Mouse (Mus musculus): ENCODE measurements around the gene Prex1. TPM values are rescaled to one million over a fixed set of nuclear protein-coding genes. Genes with fewer than 3 reads are reported as not detected.

Gene Prex1
- polyA plus RNA-seq, 1 experiment from 2014 or later = 31.9 TPM

GRCm38 (mm10) chr2:166635521-166635920 lies 78.1 kb downstream of the Prex1 start:
- ATAC-seq (ENCODE audit: insufficient read depth, low FRiP score, low TSS enrichment) = no peak
- H3K27me3 ChIP-seq (ENCODE audit: control insufficient read depth, insufficient read depth, low read length) = no peaks in the 10 kb centered on the region
- whole genome bisulfite sequencing = 90% methylated on average over 10 of the region's 10 CpGs
- no peak overlapping the region for H3K27ac ChIP-seq (ENCODE audit: low read depth, low read length)
- no peak for DNase-seq (ENCODE audit: low spot score)
- H3K4me3 ChIP-seq (ENCODE audit: low read depth, low read length) = no peak overlapping the region
- H3K9me3 ChIP-seq (ENCODE audit: control insufficient read depth, low read length) = no peaks in the 10 kb centered on the region
- no peak overlapping the region for H3K4me2 ChIP-seq (ENCODE audit: low read depth)
- H3K4me1 ChIP-seq (ENCODE audit: control insufficient read depth, insufficient read depth, low read length) = peaks cover 16% of the 10 kb centered on the region
- H3K36me3 ChIP-seq (ENCODE audit: control insufficient read depth, insufficient read depth, low read length) = no peaks in the 10 kb centered on the region; the same call in 1 of the 2 replicates
- H3K9ac ChIP-seq (ENCODE audit: low read length) = no peak overlapping the region

- no peaks in the 10 kb centered on the region; the same call in none of the 2 replicates for H3K36me3 ChIP-seq (ENCODE audit: control insufficient read depth, insufficient read depth, low read length)
- 91% methylated on average over 13 of the region's 13 CpGs for WGBS
- H3K4me3 ChIP-seq (ENCODE audit: low read depth, low read length) = no peak overlapping the region
- no peak for DNase-seq (ENCODE audit: low spot score)
- H3K9ac ChIP-seq (ENCODE audit: low read length) = no peak overlapping the region
- H3K4me2 ChIP-seq (ENCODE audit: low read depth) = no peak overlapping the region
- ATAC-seq (ENCODE audit: insufficient read depth, low FRiP score, low TSS enrichment) = no peak
- no peaks in the 10 kb centered on the region for H3K9me3 ChIP-seq (ENCODE audit: control insufficient read depth, low read length)
- no peak overlapping the region for H3K27ac ChIP-seq (ENCODE audit: low read depth, low read length)
- H3K27me3 ChIP-seq (ENCODE audit: control insufficient read depth, insufficient read depth, low read length) = no peaks in the 10 kb centered on the region
- H3K4me1 ChIP-seq (ENCODE audit: control insufficient read depth, insufficient read depth, low read length) = peaks cover 9% of the 10 kb centered on the region
These were observed 80.9 kb downstream of the Prex1 start for GRCm38 (mm10) chr2:166632571-166633361.

DNA sequence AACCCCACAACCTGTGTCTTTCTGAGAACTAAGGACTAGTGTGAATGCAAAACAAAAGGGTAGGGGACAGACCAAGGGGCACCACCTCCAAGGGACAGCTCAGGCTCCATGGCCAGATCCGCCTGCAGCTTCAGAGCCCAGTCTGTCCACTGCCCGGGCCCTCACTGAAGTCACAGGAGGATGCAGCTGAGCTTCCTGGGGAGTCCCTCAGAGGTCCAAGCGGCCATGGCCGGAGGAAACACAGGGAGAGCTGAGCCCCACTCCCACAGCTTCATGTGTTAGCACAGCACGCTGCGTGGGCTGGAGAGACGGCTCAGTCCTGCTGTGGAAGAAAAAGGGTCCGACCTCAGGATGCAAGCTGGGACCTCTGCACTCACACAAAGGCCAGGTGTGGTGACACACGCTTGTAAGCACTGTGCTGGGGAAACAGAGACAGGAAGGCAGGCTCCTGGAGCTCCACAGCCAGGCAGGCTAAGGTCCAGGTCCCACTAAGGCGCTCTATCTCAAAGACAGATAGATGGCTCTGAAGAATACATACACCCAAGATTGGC lies 81.9 kb downstream of the Prex1 start:
- no peak for DNase-seq (ENCODE audit: low spot score)
- H3K9ac ChIP-seq (ENCODE audit: low read length) = no peak overlapping the region
- WGBS = 89% methylated on average over 10 of the region's 10 CpGs
- H3K4me1 ChIP-seq (ENCODE audit: control insufficient read depth, insufficient read depth, low read length) = peaks cover under 1% of the 10 kb centered on the region
- no peaks in the 10 kb centered on the region for H3K27me3 ChIP-seq (ENCODE audit: control insufficient read depth, insufficient read depth, low read length)
- no peak for ATAC-seq (ENCODE audit: insufficient read depth, low FRiP score, low TSS enrichment)
- H3K4me3 ChIP-seq (ENCODE audit: low read depth, low read length) = no peak overlapping the region
- H3K36me3 ChIP-seq (ENCODE audit: control insufficient read depth, insufficient read depth, low read length) = peaks cover 2% of the 10 kb centered on the region
- no peaks in the 10 kb centered on the region for H3K9me3 ChIP-seq (ENCODE audit: control insufficient read depth, low read length)
- H3K4me2 ChIP-seq (ENCODE audit: low read depth) = no peak overlapping the region
- no peak overlapping the region for H3K27ac ChIP-seq (ENCODE audit: low read depth, low read length)

DNA sequence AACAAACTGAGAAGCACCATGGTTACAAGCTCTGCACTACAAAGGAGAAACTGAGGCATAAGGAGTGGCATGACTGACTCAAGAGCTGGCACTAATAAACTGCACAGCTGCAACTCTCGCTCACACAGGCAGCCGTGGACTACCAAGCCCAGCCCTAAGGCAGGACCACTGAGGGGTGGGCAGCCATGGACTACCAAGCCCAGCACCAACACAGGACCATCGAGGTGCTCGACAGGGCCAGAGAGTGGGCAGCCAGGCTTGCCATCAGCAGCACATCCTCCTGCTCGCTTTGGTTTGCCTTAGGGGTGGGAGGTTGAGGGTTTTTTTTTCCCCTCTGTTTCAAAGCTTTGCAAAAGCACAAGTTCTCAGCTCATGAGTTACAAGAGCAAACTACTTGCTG lies 82.4 kb downstream of the Prex1 start:
- Histone ChIP-seq H3K9ac (ENCODE audit: low read length) (no peak overlapping the region), H3K4me1 (ENCODE audit: control insufficient read depth, insufficient read depth, low read length) (no peaks in the 10 kb centered on the region), H3K4me3 (ENCODE audit: low read depth, low read length) (no peak overlapping the region), H3K9me3 (ENCODE audit: control insufficient read depth, low read length) (no peaks in the 10 kb centered on the region), H3K27ac (ENCODE audit: low read depth, low read length) (no peak overlapping the region), H3K27me3 (ENCODE audit: control insufficient read depth, insufficient read depth, low read length) (no peaks in the 10 kb centered on the region), H3K4me2 (ENCODE audit: low read depth) (no peak overlapping the region), H3K36me3 (ENCODE audit: control insufficient read depth, insufficient read depth, low read length) (peaks cover 2% of the 10 kb centered on the region)
- no peak for ATAC-seq (ENCODE audit: insufficient read depth, low FRiP score, low TSS enrichment)
- DNase-seq (ENCODE audit: low spot score) = no peak
- 95% methylated on average over 5 of the region's 5 CpGs for WGBS

- H3K36me3 ChIP-seq (ENCODE audit: control insufficient read depth, insufficient read depth, low read length) = peaks cover 2% of the 10 kb centered on the region
- H3K4me2 ChIP-seq (ENCODE audit: low read depth) = no peak overlapping the region
- no peak overlapping the region for H3K9ac ChIP-seq (ENCODE audit: low read length)
- ATAC-seq (ENCODE audit: insufficient read depth, low FRiP score, low TSS enrichment) (no peak), DNase-seq (ENCODE audit: low spot score) (no peak)
- no peaks in the 10 kb centered on the region for H3K4me1 ChIP-seq (ENCODE audit: control insufficient read depth, insufficient read depth, low read length)
- no peak overlapping the region for H3K27ac ChIP-seq (ENCODE audit: low read depth, low read length)
- H3K4me3 ChIP-seq (ENCODE audit: low read depth, low read length) = no peak overlapping the region
- H3K9me3 ChIP-seq (ENCODE audit: control insufficient read depth, low read length) = no peaks in the 10 kb centered on the region
- WGBS = 86% methylated on average over 17 of the region's 17 CpGs
- H3K27me3 ChIP-seq (ENCODE audit: control insufficient read depth, insufficient read depth, low read length) = no peaks in the 10 kb centered on the region
These were observed 83.5 kb downstream of the Prex1 start for GRCm38 (mm10) chr2:166629941-166630674.

GRCm38 (mm10) chr2:166627578-166627977 lies 86.1 kb downstream of the Prex1 start:
- H3K27me3 ChIP-seq (ENCODE audit: control insufficient read depth, insufficient read depth, low read length) = no peaks in the 10 kb centered on the region
- peaks cover 2% of the 10 kb centered on the region for H3K36me3 ChIP-seq (ENCODE audit: control insufficient read depth, insufficient read depth, low read length)
- no peaks in the 10 kb centered on the region for H3K9me3 ChIP-seq (ENCODE audit: control insufficient read depth, low read length)
- H3K4me2 ChIP-seq (ENCODE audit: low read depth) = no peak overlapping the region
- H3K27ac ChIP-seq (ENCODE audit: low read depth, low read length) = no peak overlapping the region
- DNase-seq (ENCODE audit: low spot score) = no peak
- no peak overlapping the region for H3K9ac ChIP-seq (ENCODE audit: low read length)
- no peak for ATAC-seq (ENCODE audit: insufficient read depth, low FRiP score, low TSS enrichment)
- 96% methylated on average over 6 of the region's 6 CpGs for WGBS
- no peak overlapping the region for H3K4me3 ChIP-seq (ENCODE audit: low read depth, low read length)
- H3K4me1 ChIP-seq (ENCODE audit: control insufficient read depth, insufficient read depth, low read length) = peaks cover 6% of the 10 kb centered on the region; the same call in 1 of the 2 replicates

- 90% methylated on average over 11 of the region's 11 CpGs for WGBS
- Histone ChIP-seq H3K4me1 (ENCODE audit: control insufficient read depth, insufficient read depth, low read length) (peaks cover 7% of the 10 kb centered on the region; the same call in 1 of the 2 replicates), H3K9ac (ENCODE audit: low read length) (no peak overlapping the region), H3K27me3 (ENCODE audit: control insufficient read depth, insufficient read depth, low read length) (no peaks in the 10 kb centered on the region), H3K4me2 (ENCODE audit: low read depth) (no peak overlapping the region), H3K9me3 (ENCODE audit: control insufficient read depth, low read length) (no peaks in the 10 kb centered on the region), H3K4me3 (ENCODE audit: low read depth, low read length) (no peak overlapping the region), H3K36me3 (ENCODE audit: control insufficient read depth, insufficient read depth, low read length) (peaks cover 2% of the 10 kb centered on the region; the same call in 1 of the 2 replicates), H3K27ac (ENCODE audit: low read depth, low read length) (no peak overlapping the region)
- DNase-seq (ENCODE audit: low spot score) (no peak), ATAC-seq (ENCODE audit: insufficient read depth, low FRiP score, low TSS enrichment) (no peak)
These were observed 88.4 kb downstream of the Prex1 start for GRCm38 (mm10) chr2:166625219-166625618.

DNA sequence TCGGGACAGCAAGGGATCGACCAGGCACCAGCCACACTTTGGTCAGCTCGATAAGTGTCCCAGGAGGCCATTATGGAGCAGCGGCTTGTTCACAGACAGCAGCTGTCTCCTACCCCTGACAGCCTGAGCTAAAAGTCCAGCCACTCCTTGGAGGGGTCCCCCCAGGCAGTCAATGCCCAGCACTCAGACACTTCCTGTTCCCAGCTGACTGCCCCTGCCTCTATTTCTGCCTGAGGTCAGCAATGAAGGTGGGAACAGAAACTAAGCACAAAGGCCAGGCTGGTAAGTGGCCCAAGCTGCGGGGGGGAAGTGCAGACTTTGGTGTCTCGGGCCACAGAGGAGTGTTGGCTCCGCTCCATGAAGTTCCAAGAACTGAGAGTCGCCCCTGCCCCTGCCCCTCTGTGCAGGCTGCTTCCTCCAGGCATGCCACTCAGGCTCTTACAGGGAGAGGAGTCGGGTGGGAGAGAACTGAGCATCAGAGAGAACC lies 90.5 kb downstream of the Prex1 start:
- H3K36me3 ChIP-seq (ENCODE audit: control insufficient read depth, insufficient read depth, low read length) = peaks cover 2% of the 10 kb centered on the region; the same call in 1 of the 2 replicates

More for the DNA sequence above, 90.5 kb downstream of the Prex1 start:
- no peak overlapping the region for H3K4me3 ChIP-seq (ENCODE audit: low read depth, low read length)
- no peak overlapping the region for H3K4me2 ChIP-seq (ENCODE audit: low read depth)
- H3K9ac ChIP-seq (ENCODE audit: low read length) = no peak overlapping the region; the same call in 1 of the 2 replicates
- ATAC-seq (ENCODE audit: insufficient read depth, low FRiP score, low TSS enrichment) = no peak
- peaks cover 7% of the 10 kb centered on the region; the same call in 1 of the 2 replicates for H3K4me1 ChIP-seq (ENCODE audit: control insufficient read depth, insufficient read depth, low read length)
- no peaks in the 10 kb centered on the region for H3K27me3 ChIP-seq (ENCODE audit: control insufficient read depth, insufficient read depth, low read length)
- 64% methylated on average over 9 of the region's 9 CpGs for WGBS
- DNase-seq (ENCODE audit: low spot score) = peak; percentile 38
- no peaks in the 10 kb centered on the region for H3K9me3 ChIP-seq (ENCODE audit: control insufficient read depth, low read length)
- peak overlapping the region; percentile 51; the same call in 1 of the 2 replicates for H3K27ac ChIP-seq (ENCODE audit: low read depth, low read length)
